Mouse (Mus musculus) lung, postnatal 0 days (tissue): ENCODE results near the gene Olfr1487. TPM values are rescaled to one million over a fixed set of nuclear protein-coding genes. Genes with fewer than 3 reads are reported as not detected.
"Not testable (repeated sequence)": the region's sequence is repeated elsewhere in the genome, so short reads cannot be mapped to it uniquely, and the experiment has no call there.

Source experiments
- ATAC-seq: fragments of 200-750 bp; cut with Nextera tagmentation; 2 replicates; pipeline ENCODE4 v1.8.0; 2017; ENCODE audit warnings: moderate library complexity
- DNase-seq: peaks from one replicate; pipeline ENCODE4 v3.0.0-alpha.2; 2016; ENCODE audit warnings: low spot score
- H3K27ac ChIP-seq: fragments of 300-500 bp; sonication (generic); 2 replicates; pipeline ENCODE4 v1.5.1; 2014; ENCODE audit warnings: antibody characterized with exemption, mild to moderate bottlenecking, low read length, mixed read lengths
- H3K27me3 ChIP-seq: fragments of 300-500 bp; sonication (generic); replicated peaks from 2 replicates; pipeline ENCODE4 v1.6.1; 2014; ENCODE audit warnings: low read length, mixed read lengths; ENCODE audit not compliant: insufficient read depth
- H3K36me3 ChIP-seq: fragments of 300-500 bp; sonication (generic); 2 replicates; pipeline ENCODE4 v1.6.1; 2014; ENCODE audit warnings: low read length, mixed read lengths; ENCODE audit not compliant: insufficient read depth
- H3K4me1 ChIP-seq: fragments of 300-500 bp; sonication (generic); 2 replicates; pipeline ENCODE4 v1.6.1; 2014; ENCODE audit warnings: antibody characterized with exemption, low read depth, low read length, mixed read lengths; ENCODE audit not compliant: insufficient read depth
- H3K4me2 ChIP-seq: fragments of 300-500 bp; sonication (generic); replicated peaks from 2 replicates; pipeline ENCODE4 v1.6.1; 2014; ENCODE audit warnings: low read depth, mild to moderate bottlenecking, low read length, moderate library complexity, mixed read lengths
- H3K4me3 ChIP-seq: fragments of 300-500 bp; sonication (generic); 2 replicates; pipeline ENCODE4 v1.5.1; 2014; ENCODE audit warnings: low read depth, low read length
- H3K9ac ChIP-seq: fragments of 300-500 bp; sonication (generic); replicated peaks from 2 replicates; pipeline ENCODE4 v1.6.1; 2014; ENCODE audit warnings: low read depth, mild to moderate bottlenecking
- H3K9me3 ChIP-seq: fragments of 300-500 bp; sonication (generic); 2 replicates; pipeline ENCODE4 v1.6.1; 2016; ENCODE audit warnings: low read length, mixed read lengths
- CTCF ChIP-seq: IDR thresholded peaks from 2 replicates; pipeline ENCODE4 v1.5.1; 2016; ENCODE audit warnings: antibody characterized with exemption, mild to moderate bottlenecking
- EP300 ChIP-seq: IDR thresholded peaks from 2 replicates; pipeline ENCODE4 v1.6.1; 2016; ENCODE audit warnings: antibody characterized with exemption, mild to moderate bottlenecking, control low read depth
- whole genome bisulfite sequencing: fragments of 180-500 bp; shearing (Covaris S2); extraction: QIAGEN DNeasy Blood & Tissue Kit; methylation state at CpG from one replicate; pipeline ENCODE4 v1.1.7; 2014; 5-methylcytosine and 5-hydroxymethylcytosine counted together
- microRNA-seq: library from miRNA; unstranded; fragments of <30 nt; microRNA quantifications from one replicate; pipeline ENCODE4, GENCODE M21; 2016
- polyA plus RNA-seq: library from polyadenylated mRNA; unstranded; fragments of >200 nt; fragmentation: Nextera tagmentation; extraction: Ambion mirVana; gene quantifications from 2 replicates; pipeline ENCODE4 v1.2.1, GENCODE M21; 2015

Gene Olfr1487
- not detected in 2 replicates for polyA plus RNA-seq

DNA sequence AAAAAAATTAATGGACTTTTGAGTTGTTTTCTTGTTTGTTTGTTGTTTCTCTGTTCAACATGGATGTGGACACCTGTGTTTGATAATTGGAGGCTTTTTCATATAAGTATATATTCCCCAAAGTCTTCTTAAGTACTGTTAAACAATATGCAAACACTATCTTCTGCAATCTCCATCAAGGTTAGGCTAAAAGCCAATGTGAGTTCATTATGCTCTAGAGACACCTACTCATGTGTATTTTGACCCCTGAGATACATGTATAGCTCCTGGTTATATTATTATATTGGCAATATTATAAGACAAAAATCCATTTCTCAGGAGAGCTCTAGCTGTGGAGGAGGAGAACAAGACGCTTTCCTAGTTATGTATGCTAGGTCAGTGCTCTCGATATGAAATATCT, at the start of gene Olfr1487:
Olfr1487 (plus strand) TSS at position 301 of the 400 bp plus-strand sequence.
- H3K36me3 ChIP-seq, H3K9ac ChIP-seq, H3K9me3 ChIP-seq, H3K4me3 ChIP-seq, H3K27ac ChIP-seq, H3K27me3 ChIP-seq, ATAC-seq, H3K4me1 ChIP-seq, DNase-seq, H3K4me2 ChIP-seq: not testable (repeated sequence)
- WGBS: 80% methylated on average over 2 of the region's 2 CpGs

DNA sequence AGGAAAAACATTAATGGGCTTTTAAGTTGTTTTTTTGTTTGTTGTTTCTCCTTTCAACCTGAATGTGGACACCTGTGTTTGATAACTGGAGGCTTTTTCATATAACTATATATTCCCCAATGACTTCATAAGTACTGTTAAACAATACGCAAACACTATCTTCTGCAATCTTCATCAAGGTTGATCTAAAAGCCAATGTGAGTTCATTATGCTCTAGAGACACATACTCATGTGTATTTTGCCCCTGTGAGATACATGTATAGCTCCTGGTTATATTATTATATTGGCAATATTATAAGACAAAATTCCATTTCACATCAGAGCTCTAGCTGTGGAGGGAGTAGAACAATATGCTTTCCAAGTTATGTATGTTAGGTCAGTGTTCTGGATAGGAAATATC, 34.0 kb upstream of the Olfr1487 start, which contains the start of gene Olfr1484:
Olfr1484 (plus strand) TSS at position 301 of the 400 bp plus-strand sequence.
- TF ChIP-seq CTCF: no peak

DNA sequence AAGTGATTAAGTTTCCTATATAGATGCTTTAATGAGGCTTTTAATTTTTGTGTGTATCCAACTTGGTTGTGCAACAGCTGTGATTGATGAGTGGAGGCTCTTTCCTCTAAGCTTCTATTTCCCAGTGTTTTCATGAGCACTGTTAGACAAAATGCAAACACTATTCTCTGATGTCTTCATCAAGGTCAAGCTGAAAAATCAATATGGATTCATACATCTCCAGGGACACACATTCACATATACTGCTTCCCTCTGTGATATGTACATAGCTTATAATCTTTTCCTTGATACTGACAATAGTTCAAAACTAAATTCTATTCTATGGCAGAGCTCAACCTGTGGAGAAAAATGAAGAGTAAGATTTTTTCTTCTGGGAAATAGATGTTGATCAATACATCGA, 14.1 kb downstream of the Olfr1487 start, which contains the start of gene Olfr1489:
Olfr1489 (plus strand) TSS at position 301 of the 400 bp plus-strand sequence.
- H3K36me3 ChIP-seq: no peaks in the 10 kb centered on the region
- 80% methylated on average over 1 of the region's 1 CpGs for WGBS
- DNase-seq (no peak), ATAC-seq (no peak)
- H3K27me3 ChIP-seq: no peaks in the 10 kb centered on the region
- H3K4me3 ChIP-seq: no peak within 1 kb of the TSS
- no peaks in the 10 kb centered on the region for H3K4me1 ChIP-seq
- no peak within 1 kb of the TSS for H3K27ac ChIP-seq
- no peak within 1 kb of the TSS for H3K4me2 ChIP-seq
- TF ChIP-seq CTCF (no peak), EP300 (no peak)
- no peak within 1 kb of the TSS for H3K9ac ChIP-seq
- no peaks in the 10 kb centered on the region for H3K9me3 ChIP-seq

More for the DNA sequence above, 34.0 kb upstream of the Olfr1487 start, which contains the start of gene Olfr1484:
- DNase-seq (no peak), ATAC-seq (no peak)
- no peaks in the 10 kb centered on the region for H3K36me3 ChIP-seq
- no peak within 1 kb of the TSS for H3K4me2 ChIP-seq
- 84% methylated on average over 1 of the region's 1 CpGs for WGBS
- no peaks in the 10 kb centered on the region for H3K9me3 ChIP-seq
- no peak within 1 kb of the TSS for H3K4me3 ChIP-seq
- no peak within 1 kb of the TSS for H3K9ac ChIP-seq
- H3K27ac ChIP-seq: no peak within 1 kb of the TSS
- H3K27me3 ChIP-seq: no peaks in the 10 kb centered on the region
- no peaks in the 10 kb centered on the region for H3K4me1 ChIP-seq

DNA sequence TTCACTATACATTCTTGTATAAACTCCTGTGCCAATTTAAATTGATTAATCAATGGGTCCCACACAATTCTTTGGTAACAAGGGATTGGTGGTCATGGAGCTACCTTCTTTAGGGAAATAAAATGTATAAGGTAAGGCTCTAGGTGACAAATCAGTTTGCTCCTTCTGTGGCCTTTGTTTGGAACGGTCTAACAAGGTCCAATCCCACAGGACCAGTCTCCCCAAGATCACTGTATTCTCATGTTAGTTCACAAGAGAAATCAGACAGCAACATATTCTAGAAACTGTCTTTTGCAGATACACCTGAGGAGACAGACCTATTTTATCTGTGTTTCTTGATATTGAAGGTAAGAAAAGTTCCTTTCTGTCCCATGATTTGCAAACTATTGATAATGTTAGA, 33.6 kb downstream of the Olfr1487 start, which contains the start of gene Olfr1490:
Olfr1490 (plus strand) TSS at position 301 of the 400 bp plus-strand sequence.
- Histone ChIP-seq H3K9me3 (no peaks in the 10 kb centered on the region), H3K4me2 (no peak within 1 kb of the TSS), H3K4me3 (no peak within 1 kb of the TSS), H3K36me3 (no peaks in the 10 kb centered on the region), H3K9ac (no peak within 1 kb of the TSS), H3K27me3 (no peaks in the 10 kb centered on the region), H3K27ac (no peak within 1 kb of the TSS), H3K4me1 (no peaks in the 10 kb centered on the region)
- TF ChIP-seq CTCF (no peak), EP300 (no peak)
- WGBS: 56% methylated on average over 1 of the region's 1 CpGs
- no peak for DNase-seq
- no peak for ATAC-seq

Small RNA genes within 50 kb of the gene (microRNA-seq; reads per million reads assigned to microRNA genes)
- gene Gm22323 (not detected), gene Gm23931 (not detected)

Other genes with a start within 250 kb of the Olfr1487 start
- gene Olfr1469, start 209.5 kb upstream of the Olfr1487 start, polyA plus RNA-seq: not detected in 2 replicates
- gene Olfr1471, start 174.0 kb upstream of the Olfr1487 start, polyA plus RNA-seq: not detected in 2 replicates
- gene Olfr1472, start 161.3 kb upstream of the Olfr1487 start, polyA plus RNA-seq: not detected in 2 replicates
- gene Olfr1474, start 147.8 kb upstream of the Olfr1487 start, polyA plus RNA-seq: not detected in 2 replicates
- not detected in 2 replicates for gene Olfr1475, start 137.2 kb upstream of the Olfr1487 start, polyA plus RNA-seq
- not detected in 2 replicates for gene Olfr1477, start 116.8 kb upstream of the Olfr1487 start, polyA plus RNA-seq
- gene Olfr1480, start 89.5 kb upstream of the Olfr1487 start, polyA plus RNA-seq: not detected in 2 replicates
- not detected in 2 replicates for gene Olfr1484, start 33.9 kb upstream of the Olfr1487 start, polyA plus RNA-seq
- not detected in 2 replicates for gene Olfr1489, start 14.2 kb downstream of the Olfr1487 start, polyA plus RNA-seq
- not detected in 2 replicates for gene Olfr1490, start 33.7 kb downstream of the Olfr1487 start, polyA plus RNA-seq
- gene Olfr1491, start 79.9 kb downstream of the Olfr1487 start, polyA plus RNA-seq: not detected in 2 replicates
- not detected in 2 replicates for gene Olfr1493-ps1, start 105.9 kb downstream of the Olfr1487 start, polyA plus RNA-seq
- not detected in 2 replicates for gene Olfr1494, start 122.4 kb downstream of the Olfr1487 start, polyA plus RNA-seq
- gene Olfr1495, start 147.2 kb downstream of the Olfr1487 start, polyA plus RNA-seq: not detected in 2 replicates
- gene Olfr1496, start 160.5 kb downstream of the Olfr1487 start, polyA plus RNA-seq: not detected in 2 replicates
- gene Olfr1497, start 180.8 kb downstream of the Olfr1487 start, polyA plus RNA-seq: not detected in 2 replicates
- gene Olfr1499, start 202.1 kb downstream of the Olfr1487 start, polyA plus RNA-seq: not detected in 2 replicates
- not detected in 2 replicates for gene Olfr1500, start 213.1 kb downstream of the Olfr1487 start, polyA plus RNA-seq
- gene Olfr1501, start 233.3 kb downstream of the Olfr1487 start, polyA plus RNA-seq: not detected in 2 replicates
- gene Olfr1502, start 244.4 kb downstream of the Olfr1487 start, polyA plus RNA-seq: not detected in 2 replicates